Comparison of ENCODE assay signal across 11 mouse cellular contexts in genomic region chr4:141347365-141347797, GRCm38 (mm10). TPM values are rescaled to one million over a fixed set of nuclear protein-coding genes. Genes with fewer than 3 reads are reported as not detected.
DNase-seq lines count a peak whose midpoint lies in the region; ATAC-seq and TF ChIP-seq lines count a peak whose summit lies in the region.
"Had no signal": no experiment of that assay in that cellular context is flagged by ENCODE, and none has a peak within 500 bp of the region (broad histone marks: within the 10 kb centered on the region; RNA-seq: fewer than 3 reads in every experiment).

No protein-coding gene starts in this region.

- peak; percentile 65 for DNase-seq in kidney, adult 11 months
- no peak for DNase-seq in kidney, postnatal 14 days
- no peak for DNase-seq in Patski (ENCODE audit: low read depth, low spot score)
- peak; percentile 41 for DNase-seq in kidney, postnatal 10 days
- peak; percentile 73 for DNase-seq in lung, postnatal 25 days (ENCODE audit: low spot score)
- DNase-seq in right cerebral cortex, postnatal 25 days: no peak
- DNase-seq in thymus, postnatal 10 days (ENCODE audit: low spot score in 2 of 2): no peak
- DNase-seq in right cerebral cortex, postnatal 36 days (ENCODE audit: low spot score in 2 of 2): no peak

- TF ChIP-seq CTCF in Patski (IDR thresholded peaks at IDR 0.05): no peak

- CTCF ChIA-PET in Patski (lab: Charles Lee): interaction anchor here (1.3 to 2.3 kb wide), 3 partner anchors 14 to 74 kb away, joined by 3 to 10 read pairs (median 10); no protein-coding TSS in a partner anchor

- in situ Hi-C loops in Patski (cut with MboI; ENCODE audit: low pct_unique_long_range_greater_than_20kb): no loop called here

- no peaks in the 10 kb centered on the region for H3K27me3 ChIP-seq in Patski
- H3K27me3 ChIP-seq: embryonic facial prominence, embryonic 13.5 days; hindbrain, embryonic 15.5 days; midbrain, embryonic 15.5 days had no signal

- ATAC-seq in Patski: peak; percentile 83
- ATAC-seq: midbrain, embryonic 15.5 days had no signal

- POLR2A ChIA-PET in Patski (lab: Charles Lee): no interaction called here

RNA-seq across cellular contexts. Expression of gene Fam131c, which starts 20.6 kb away (rescaled TPM):
- polyA plus RNA-seq in Patski (2021): 0.60 TPM

RNA-seq across cellular contexts. Expression of gene Epha2, which starts 46.3 kb away (rescaled TPM):
- polyA plus RNA-seq in Patski (2021): 59.1 TPM

RNA-seq across cellular contexts. Expression of gene Clcnka, which starts 51.1 kb away (rescaled TPM):
- 0.12 TPM for polyA plus RNA-seq in Patski (2021)
- polyA plus RNA-seq: midbrain, embryonic 15.5 days had no signal

Comparison
In these comparisons a context has a peak if more than half of its experiments do, and no peak if none do; other contexts are left out.
1. DNase-seq: peak in kidney, adult 11 months (single experiment), kidney, postnatal 10 days (single experiment) and lung, postnatal 25 days (single experiment); none in kidney, postnatal 14 days (single experiment), Patski (single experiment), right cerebral cortex, postnatal 25 days (single experiment), thymus, postnatal 10 days (0 of 2) and right cerebral cortex, postnatal 36 days (0 of 2).